In the genomic region with DNA sequence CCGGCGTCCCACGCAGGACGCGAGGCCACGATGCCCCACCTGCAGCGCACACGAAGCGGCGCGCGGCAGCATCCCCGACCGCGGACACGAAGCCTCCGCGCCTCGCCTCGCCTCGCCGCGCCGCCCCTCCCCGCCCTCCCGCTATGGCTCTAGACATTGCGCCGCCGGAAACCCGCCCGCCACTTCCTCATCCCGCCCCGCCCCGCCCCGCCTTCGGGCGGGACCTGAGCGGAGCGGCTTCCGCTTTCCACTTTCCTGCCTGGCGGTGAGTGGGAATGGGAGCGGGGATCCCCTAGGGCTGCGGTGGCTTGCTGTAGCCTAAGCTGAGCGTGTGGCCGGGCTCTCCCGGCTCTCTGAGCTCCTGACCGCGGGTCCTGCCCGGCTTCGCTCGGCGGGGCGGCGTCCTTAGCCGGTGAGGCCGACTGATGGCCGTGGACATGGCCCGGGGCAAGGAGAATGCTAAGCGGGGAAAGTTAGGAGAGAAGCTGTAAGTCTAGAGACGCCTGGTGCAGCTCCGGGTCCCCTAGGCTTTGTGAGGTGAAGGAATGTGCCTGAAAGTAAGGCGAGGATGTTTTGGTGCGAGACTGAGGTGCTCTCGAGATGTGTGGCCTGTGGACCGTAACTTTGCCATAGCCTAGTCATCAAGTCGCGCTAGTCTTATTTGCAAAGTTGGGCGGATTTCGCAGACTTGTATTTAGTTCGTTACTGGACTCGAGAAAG, we compare ENCODE assay signal across 8 mouse cellular contexts. TPM values are rescaled to one million over a fixed set of nuclear protein-coding genes. Genes with fewer than 3 reads are reported as not detected.
A peak's percentile ranks its signal among the peaks of the same experiment; 100 is the strongest.
DNase-seq lines count a peak whose midpoint lies in the region; ATAC-seq and TF ChIP-seq lines count a peak whose summit lies in the region.

A gene (plus strand): TSS at position 225 of the 720 bp plus-strand sequence.

- peak within 1 kb of the TSS; percentile 98 for H3K27ac ChIP-seq in embryonic facial prominence, embryonic 10.5 days (replicated peaks)
- peak within 1 kb of the TSS; percentile 92 for H3K27ac ChIP-seq in intestine, postnatal 0 days (ENCODE audit: low read depth, low read length)
- peak within 1 kb of the TSS; percentile 98 for H3K27ac ChIP-seq in midbrain, embryonic 10.5 days (replicated peaks)

- peak; percentile 1; the same call in 1 of the 2 replicates for TF ChIP-seq CTCF in intestine, postnatal 0 days (IDR thresholded peaks at IDR 0.05; ENCODE audit: low read depth)

- H3K4me1 ChIP-seq in embryonic facial prominence, embryonic 10.5 days, result peaks cover 47% of the 10 kb centered on the region
- H3K4me1 ChIP-seq in intestine, postnatal 0 days (replicated peaks; ENCODE audit: control insufficient read depth, insufficient read depth, low read length), result 0 out of 2 replicates have a peak, but pooled peaks cover 1% of the 10 kb centered on the region
- peaks cover 62% of the 10 kb centered on the region for H3K4me1 ChIP-seq in midbrain, embryonic 10.5 days

- H3K9me3 ChIP-seq in embryonic facial prominence, embryonic 10.5 days, result no peaks in the 10 kb centered on the region
- H3K9me3 ChIP-seq in intestine, postnatal 0 days (ENCODE audit: control insufficient read depth), result no peaks in the 10 kb centered on the region
- no peaks in the 10 kb centered on the region for H3K9me3 ChIP-seq in midbrain, embryonic 10.5 days (replicated peaks)

- peak within 1 kb of the TSS; percentile 98 for H3K4me3 ChIP-seq in embryonic facial prominence, embryonic 10.5 days
- peak within 1 kb of the TSS; percentile 98 for H3K4me3 ChIP-seq in intestine, postnatal 0 days (ENCODE audit: low read depth, low read length)
- H3K4me3 ChIP-seq in midbrain, embryonic 10.5 days, result peak within 1 kb of the TSS; percentile 96

- intact Hi-C loops in left cerebral cortex, postnatal 36 days (cut with DNase I), result loop anchor here (5.0 to 10.0 kb wide), 7 partner anchors 88 to 940 kb away; no protein-coding TSS in a partner anchor

- H3K9ac ChIP-seq in intestine, postnatal 0 days (ENCODE audit: low read depth, low read length), result peak within 1 kb of the TSS; percentile 84

- H3K4me2 ChIP-seq in intestine, postnatal 0 days (replicated peaks; ENCODE audit: low read depth), result peak within 1 kb of the TSS; percentile 90

- H3K36me3 ChIP-seq in embryonic facial prominence, embryonic 10.5 days (replicated peaks), result peaks cover 21% of the 10 kb centered on the region
- H3K36me3 ChIP-seq in intestine, postnatal 0 days (ENCODE audit: control insufficient read depth, insufficient read depth), result peaks cover 5% of the 10 kb centered on the region
- H3K36me3 ChIP-seq in midbrain, embryonic 10.5 days, result peaks cover 20% of the 10 kb centered on the region

- peak; percentile 96 for ATAC-seq in intestine, postnatal 0 days

- WGBS in embryonic facial prominence, embryonic 10.5 days, result under 1% methylated on average over 71 of the region's 71 CpGs
- under 1% methylated on average over 56 of the region's 71 CpGs for WGBS in intestine, postnatal 0 days
- WGBS in midbrain, embryonic 10.5 days, result under 1% methylated on average over 61 of the region's 71 CpGs

- H3K27me3 ChIP-seq in embryonic facial prominence, embryonic 10.5 days (replicated peaks; ENCODE audit: low read depth, poor library complexity, severe bottlenecking), result no peaks in the 10 kb centered on the region
- no peaks in the 10 kb centered on the region for H3K27me3 ChIP-seq in intestine, postnatal 0 days (replicated peaks; ENCODE audit: control insufficient read depth, insufficient read depth, low read length)
- 0 out of 2 replicates have a peak, but pooled peaks cover 8% of the 10 kb centered on the region for H3K27me3 ChIP-seq in midbrain, embryonic 10.5 days (ENCODE audit: low read depth, poor library complexity, severe bottlenecking)

- DNase-seq in adrenal gland, postnatal 14 days, result peak; percentile 95
- DNase-seq in embryonic facial prominence, embryonic 10.5 days (ENCODE audit: low spot score), result peak; percentile 94
- DNase-seq in gonadal fat pad, adult 2 months (ENCODE audit: low read depth), result no peak
- peak; percentile 84 to 89 for DNase-seq in left cerebral cortex, postnatal 36 days (ENCODE audit: low spot score in 2 of 2)
- peak; percentile 92 for DNase-seq in midbrain, embryonic 10.5 days (ENCODE audit: low spot score)
- DNase-seq in right cerebral cortex, postnatal 36 days (ENCODE audit: low spot score in 2 of 2), result peak; percentile 83
- peak; percentile 89 for DNase-seq in yolk sac, embryonic 10.5 days (ENCODE audit: low spot score)

RNA-seq across cellular contexts. Expression of the gene that starts here (rescaled TPM):
- 41.1 and 42.2 TPM in 2 replicates for total RNA-seq in adrenal gland, postnatal 14 days (2021)
- 51.6 and 55.2 TPM in 2 replicates for polyA plus RNA-seq in embryonic facial prominence, embryonic 10.5 days (2016; fragmentation: Nextera tagmentation; extraction: Ambion mirVana)
- 8.1 and 10.9 TPM in 2 replicates for polyA plus RNA-seq in gonadal fat pad, adult 2 months (2012; rRNA removed)
- 32.6 and 33.7 TPM in 2 replicates for polyA plus RNA-seq in intestine, postnatal 0 days (2015; fragmentation: Nextera tagmentation; extraction: Ambion mirVana)
- total RNA-seq in left cerebral cortex, postnatal 36 days (2021), result 10 to 100 TPM; 39.6 to 40.8 TPM
- polyA plus RNA-seq in midbrain, embryonic 10.5 days (2016; fragmentation: Nextera tagmentation; extraction: Ambion mirVana), result 62.2 and 62.9 TPM in 2 replicates
